Mouse (Mus musculus): Measurements from ENCODE around the gene Zfp446.

Zfp446 gene

GRCm38 (mm10) chr7:13025511-13026112, 48.0 kb downstream of the Zfp446 start:
- DNase-seq: no peak

- no peak for DNase-seq
Measured at GRCm38 (mm10) chr7:13028986-13029385, 51.3 kb downstream of the Zfp446 start.

GRCm38 (mm10) chr7:13031069-13031468, 53.4 kb downstream of the Zfp446 start:
- DNase-seq: no peak

- DNase-seq: no peak
Measured at GRCm38 (mm10) chr7:13031983-13032382, 54.3 kb downstream of the Zfp446 start.

GRCm38 (mm10) chr7:13032541-13032940, 54.9 kb downstream of the Zfp446 start:
- DNase-seq: no peak

GRCm38 (mm10) chr7:13033451-13034147, 56.0 kb downstream of the Zfp446 start:
- no peak for DNase-seq

- peak; percentile 97 to 98 for DNase-seq
Measured at GRCm38 (mm10) chr7:13034148-13034977, 56.7 kb downstream of the Zfp446 start, which contains the start of gene Chmp2a. Gene Chmp2a (minus strand): TSS chr7:13034807.
